Mouse (Mus musculus): ENCODE results near the gene Kctd10.

Kctd10 gene

DNA sequence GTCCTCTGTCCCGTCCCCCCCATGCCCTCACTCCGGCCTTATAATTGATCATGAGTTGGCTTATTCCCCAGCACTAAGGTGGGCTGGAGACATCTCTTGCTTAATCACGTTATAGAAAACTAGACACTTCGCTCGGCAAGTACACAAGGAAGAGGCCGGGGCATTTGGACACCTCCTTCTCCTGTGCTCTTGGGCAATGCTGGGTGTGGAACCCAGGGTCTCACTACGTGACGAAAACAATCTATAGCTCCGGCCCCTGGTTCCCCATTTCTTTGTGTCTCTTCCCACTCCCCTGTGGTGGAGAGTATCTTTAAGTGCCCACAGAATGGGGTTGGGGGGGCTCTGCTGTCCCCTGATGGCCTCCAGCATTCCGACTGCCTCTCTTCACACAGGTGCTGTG, 33.3 kb downstream of the Kctd10 start:
- no peak for DNase-seq (ENCODE audit: low read depth, low spot score)

- no peak for DNase-seq (ENCODE audit: low read depth, low spot score)
These were observed 34.8 kb downstream of the Kctd10 start for GRCm38 (mm10) chr5:114345538-114345937.

GRCm38 (mm10) chr5:114343612-114344011, 36.7 kb downstream of the Kctd10 start:
- no peak for DNase-seq (ENCODE audit: low read depth, low spot score)

DNA sequence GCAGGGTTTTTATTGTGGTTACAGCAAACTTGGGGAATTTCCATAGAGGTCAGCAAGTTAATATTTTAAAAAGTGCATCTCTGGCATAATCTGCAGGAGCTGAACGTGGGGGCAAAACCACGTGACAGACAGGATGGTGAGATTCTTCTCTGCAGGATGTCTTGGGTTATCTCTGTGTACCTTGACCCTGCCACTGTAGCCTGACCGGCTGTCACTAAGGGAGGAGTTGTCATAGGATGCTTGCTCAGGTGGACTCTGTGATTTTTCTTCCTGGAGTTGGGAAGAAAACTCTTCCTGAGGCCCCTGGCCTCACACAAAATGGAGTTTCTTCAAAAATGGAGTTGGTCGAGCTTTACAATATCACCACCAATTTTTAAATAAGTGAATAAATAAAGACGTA, 37.3 kb downstream of the Kctd10 start:
- DNase-seq (ENCODE audit: low read depth, low spot score): no peak

DNA sequence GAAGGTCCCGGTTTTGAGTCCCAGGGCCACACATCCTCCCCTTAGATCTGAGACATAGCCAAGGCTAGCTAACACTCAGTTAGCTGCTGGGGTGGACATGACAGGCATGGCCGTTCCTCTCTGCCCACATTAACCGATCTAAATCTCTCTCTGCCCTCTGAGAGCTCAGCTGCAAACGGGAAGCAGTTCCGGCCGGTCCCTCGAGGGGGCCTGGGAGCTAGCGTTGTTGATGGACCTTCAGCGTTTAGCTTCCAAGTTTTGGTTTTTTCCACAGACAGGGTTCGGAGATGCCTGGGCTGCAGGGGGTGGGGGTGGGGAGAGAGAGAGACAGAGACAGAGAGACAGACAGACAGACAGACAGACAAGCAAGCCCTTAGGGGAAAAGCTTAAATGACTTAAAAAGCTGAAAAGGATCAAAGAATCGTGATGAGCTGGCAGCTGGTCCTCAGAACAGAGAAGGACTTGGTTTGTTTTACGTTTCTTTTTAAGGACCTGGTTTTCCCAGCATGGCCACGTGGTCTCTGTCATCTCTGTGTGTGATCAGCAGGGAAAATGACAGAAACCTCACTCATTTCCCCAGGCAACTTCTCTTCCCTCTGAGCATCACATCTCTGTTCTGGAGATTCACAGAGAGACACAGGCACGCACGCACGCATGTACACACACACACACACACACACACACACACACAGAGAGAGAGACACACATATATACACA, 56.4 kb downstream of the Kctd10 start:
- DNase-seq (ENCODE audit: low read depth, low spot score): peak; percentile 43

GRCm38 (mm10) chr5:114323105-114323790, 57.1 kb downstream of the Kctd10 start:
- DNase-seq (ENCODE audit: low read depth, low spot score): no peak

Measured in brain, adult 2 months (tissue).